Mouse (Mus musculus) large intestine, adult 2 months (tissue): Measurements from ENCODE around the gene Tbc1d19. TPM values are rescaled to one million over a fixed set of nuclear protein-coding genes. Genes with fewer than 3 reads are reported as not detected.

Source experiments
- DNase-seq: peaks from one replicate; pipeline ENCODE4 v3.0.0-alpha.2; 2012; ENCODE audit warnings: low read depth, low spot score
- WGBS: fragments of 180-500 bp; shearing (Covaris S2); methylation state at CpG from one replicate; pipeline ENCODE4 v1.1.7; 2018; 5-methylcytosine and 5-hydroxymethylcytosine counted together
- polyA plus RNA-seq: library from polyadenylated mRNA; depleted of rRNA; stranded (reverse); fragments of >200 nt; gene quantifications from 2 replicates; pipeline ENCODE4 v1.2.3, GENCODE M21; 2012; rRNA removed

The Tbc1d19 gene
- polyA plus RNA-seq, 1 experiment, result 1.4 TPM

GRCm38 (mm10) chr5:53947549-53948183 lies 138.3 kb downstream of the Tbc1d19 start:
- WGBS, result 40% methylated on average over 9 of the region's 9 CpGs

GRCm38 (mm10) chr5:53948606-53949266 lies 139.3 kb downstream of the Tbc1d19 start:
- DNase-seq, result no peak
- WGBS, result 65% methylated on average over 8 of the region's 8 CpGs

More at GRCm38 (mm10) chr5:53947549-53948183, 138.3 kb downstream of the Tbc1d19 start:
- no peak for DNase-seq

- WGBS, result 51% methylated on average over 7 of the region's 7 CpGs
- DNase-seq, result no peak
Observed at GRCm38 (mm10) chr5:53950189-53950588, 140.8 kb downstream of the Tbc1d19 start.

- no peak for DNase-seq
Observed at GRCm38 (mm10) chr5:53953216-53953615, 143.8 kb downstream of the Tbc1d19 start.

Other genes with a start within 250 kb of the Tbc1d19 start
- 0.15 and 0.24 TPM in 2 replicates for gene Cckar, start 101.9 kb upstream of the Tbc1d19 start, polyA plus RNA-seq
- gene Stim2, start 188.9 kb downstream of the Tbc1d19 start, polyA plus RNA-seq, result 12.7 and 16.0 TPM in 2 replicates